Mouse (Mus musculus): Measurements from ENCODE around the gene Tex45. TPM values are rescaled to one million over a fixed set of nuclear protein-coding genes. Genes with fewer than 3 reads are reported as not detected.

The Tex45 gene
- not detected for total RNA-seq (2021)
- long read RNA-seq, experiment 1, result 0 reads
- long read RNA-seq, experiment 2, result 0 reads

GRCm38 (mm10) chr8:3470562-3470961 is at the start of gene Tex45:
Gene Tex45, plus strand, starts transcription at chr8:3470862.
- TF ChIP-seq CTCF (IDR thresholded peaks at IDR 0.05), result no peak
- DNase-seq, result no peak
- Histone ChIP-seq H3K27ac (no peak within 1 kb of the TSS), H3K4me3 (no peak within 1 kb of the TSS)
- intact Hi-C loops (cut with DNase I), result no loop called here

- intact Hi-C loops (cut with DNase I), result no loop called here
- DNase-seq, result no peak
- Histone ChIP-seq H3K4me3 (no peak overlapping the region), H3K27ac (no peak overlapping the region)
- no peak for TF ChIP-seq CTCF (IDR thresholded peaks at IDR 0.05)
Measured at GRCm38 (mm10) chr8:3421507-3421906, 49.2 kb upstream of the Tex45 start.

- Histone ChIP-seq H3K4me3 (no peak overlapping the region), H3K27ac (peak overlapping the region; percentile 62)
- no peak for DNase-seq
- peak; percentile 9; the same call in 1 of the 2 replicates for TF ChIP-seq CTCF (IDR thresholded peaks at IDR 0.05)
- intact Hi-C loops (cut with DNase I), result no loop called here
Measured at GRCm38 (mm10) chr8:3425217-3425616, 45.4 kb upstream of the Tex45 start.

- intact Hi-C loops (cut with DNase I), result no loop called here
- TF ChIP-seq CTCF (IDR thresholded peaks at IDR 0.05), result no peak
- no peak for DNase-seq
- H3K4me3 ChIP-seq, result no peak overlapping the region
- H3K27ac ChIP-seq, result peak overlapping the region; percentile 56
Measured at GRCm38 (mm10) chr8:3426211-3426610, 44.5 kb upstream of the Tex45 start.

- DNase-seq, result no peak
- TF ChIP-seq CTCF (IDR thresholded peaks at IDR 0.05), result no peak
- H3K4me3 ChIP-seq, result no peak overlapping the region
- H3K27ac ChIP-seq, result no peak overlapping the region
- intact Hi-C loops (cut with DNase I), result no loop called here
Measured at GRCm38 (mm10) chr8:3428426-3428825, 42.2 kb upstream of the Tex45 start.

GRCm38 (mm10) chr8:3429966-3430365 is 40.7 kb upstream of the Tex45 start:
- intact Hi-C loops (cut with DNase I), result no loop called here
- no peak for DNase-seq
- TF ChIP-seq CTCF (IDR thresholded peaks at IDR 0.05), result no peak
- Histone ChIP-seq H3K4me3 (no peak overlapping the region), H3K27ac (peak overlapping the region; percentile 12)

GRCm38 (mm10) chr8:3431113-3431512 is 39.5 kb upstream of the Tex45 start:
- intact Hi-C loops (cut with DNase I), result no loop called here
- Histone ChIP-seq H3K27ac (no peak overlapping the region), H3K4me3 (no peak overlapping the region)
- no peak for TF ChIP-seq CTCF (IDR thresholded peaks at IDR 0.05)
- DNase-seq, result no peak

GRCm38 (mm10) chr8:3436492-3436891 is 34.2 kb upstream of the Tex45 start:
- intact Hi-C loops (cut with DNase I), result no loop called here
- Histone ChIP-seq H3K4me3 (no peak overlapping the region), H3K27ac (no peak overlapping the region)
- no peak for TF ChIP-seq CTCF (IDR thresholded peaks at IDR 0.05)
- DNase-seq, result no peak

- Histone ChIP-seq H3K27ac (no peak overlapping the region), H3K4me3 (no peak overlapping the region)
- peak; percentile 58 for TF ChIP-seq CTCF (IDR thresholded peaks at IDR 0.05)
- no peak for DNase-seq
- intact Hi-C loops (cut with DNase I), result no loop called here
Measured at GRCm38 (mm10) chr8:3439510-3439909, 31.2 kb upstream of the Tex45 start.

- H3K27ac ChIP-seq, result no peak overlapping the region
- intact Hi-C loops (cut with DNase I), result no loop called here
- no peak for TF ChIP-seq CTCF (IDR thresholded peaks at IDR 0.05)
- no peak overlapping the region for H3K4me3 ChIP-seq
- no peak for DNase-seq
Measured at GRCm38 (mm10) chr8:3449226-3449625, 21.4 kb upstream of the Tex45 start.

- TF ChIP-seq CTCF (IDR thresholded peaks at IDR 0.05), result peak; percentile 100
- peak; percentile 67 for DNase-seq
- H3K27ac ChIP-seq, result no peak overlapping the region
- intact Hi-C loops (cut with DNase I), result loop anchor here (1.0 to 5.0 kb wide), 2 partner anchors 58 to 92 kb away; partner anchors contain the start of gene Arhgef18
- H3K4me3 ChIP-seq, result no peak overlapping the region
Measured at GRCm38 (mm10) chr8:3450670-3451069, 20.0 kb upstream of the Tex45 start.

- H3K27ac ChIP-seq, result no peak overlapping the region
- intact Hi-C loops (cut with DNase I), result loop anchor here (5.0 kb wide), 1 partner anchor 60 kb away; the partner anchor contains the start of gene Arhgef18
- no peak for TF ChIP-seq CTCF (IDR thresholded peaks at IDR 0.05)
- no peak for DNase-seq
- no peak overlapping the region for H3K4me3 ChIP-seq
Measured at GRCm38 (mm10) chr8:3451992-3452391, 18.7 kb upstream of the Tex45 start.

GRCm38 (mm10) chr8:3463248-3463647 is 7.4 kb upstream of the Tex45 start:
- TF ChIP-seq CTCF (IDR thresholded peaks at IDR 0.05), result no peak
- H3K4me3 ChIP-seq, result no peak overlapping the region
- DNase-seq, result no peak
- no peak overlapping the region for H3K27ac ChIP-seq
- intact Hi-C loops (cut with DNase I), result no loop called here

GRCm38 (mm10) chr8:3464309-3464708 is 6.4 kb upstream of the Tex45 start:
- intact Hi-C loops (cut with DNase I), result no loop called here
- no peak for DNase-seq
- H3K27ac ChIP-seq, result no peak overlapping the region
- no peak overlapping the region for H3K4me3 ChIP-seq
- TF ChIP-seq CTCF (IDR thresholded peaks at IDR 0.05), result peak; percentile 49

Measured in gastrocnemius, adult 2 months (tissue).